Mouse (Mus musculus) lung, adult 2 months (tissue): ENCODE measurements around the gene Riox2.

Experiments
- CTCF ChIP-seq: fragments of 200-500 bp; IDR thresholded peaks from 2 replicates; pipeline ENCODE4 v1.5.1; 2011; ENCODE audit warnings: mild to moderate bottlenecking, low read length, control low read depth; ENCODE audit not compliant: insufficient read depth
- POLR2A ChIP-seq: fragments of 200-500 bp; IDR thresholded peaks from 2 replicates; pipeline ENCODE4 v1.6.1; 2011; ENCODE audit warnings: low read depth, mild to moderate bottlenecking, control low read depth, low read length, borderline replicate concordance; ENCODE audit errors: extremely low read depth

GRCm38 (mm10) chr16:59497947-59498346, 26.4 kb downstream of the Riox2 start:
- TF ChIP-seq CTCF: no peak
- no peak for TF ChIP-seq POLR2A
